Mouse (Mus musculus): ENCODE measurements around the gene St3gal2. TPM values are rescaled to one million over a fixed set of nuclear protein-coding genes. Genes with fewer than 3 reads are reported as not detected.

The St3gal2 gene
- polyA plus RNA-seq, 1 experiment from 2014 or later: 23.5 TPM

- Histone ChIP-seq H3K4me2 (ENCODE audit: low read length) (no peak overlapping the region), H3K4me3 (ENCODE audit: low read length) (no peak overlapping the region)
- 91% methylated on average over 2 of the region's 2 CpGs for WGBS
Measured at GRCm38 (mm10) chr8:110933272-110933671, 13.6 kb downstream of the St3gal2 start.

GRCm38 (mm10) chr8:110936217-110936616 is 16.5 kb downstream of the St3gal2 start:
- Histone ChIP-seq H3K9me3 (ENCODE audit: control insufficient read depth, low read length) (no peaks in the 10 kb centered on the region), H3K9ac (ENCODE audit: low read depth, low read length) (no peak overlapping the region), H3K4me1 (ENCODE audit: control insufficient read depth, insufficient read depth, low read depth, low read length) (peaks cover 4% of the 10 kb centered on the region; the same call in 1 of the 2 replicates), H3K36me3 (ENCODE audit: control insufficient read depth, insufficient read depth, low read length) (no peaks in the 10 kb centered on the region), H3K27me3 (replicated peaks; ENCODE audit: control insufficient read depth, insufficient read depth, low read length) (no peaks in the 10 kb centered on the region), H3K4me2 (ENCODE audit: low read length) (no peak overlapping the region), H3K27ac (ENCODE audit: low read depth, low read length) (no peak overlapping the region), H3K4me3 (ENCODE audit: low read length) (no peak overlapping the region)
- WGBS: 90% methylated on average over 12 of the region's 12 CpGs
- no peak for ATAC-seq

More at GRCm38 (mm10) chr8:110933272-110933671, 13.6 kb downstream of the St3gal2 start:
- Histone ChIP-seq H3K9me3 (ENCODE audit: control insufficient read depth, low read length) (no peaks in the 10 kb centered on the region), H3K27me3 (replicated peaks; ENCODE audit: control insufficient read depth, insufficient read depth, low read length) (no peaks in the 10 kb centered on the region), H3K4me1 (ENCODE audit: control insufficient read depth, insufficient read depth, low read depth, low read length) (peaks cover 4% of the 10 kb centered on the region; the same call in 1 of the 2 replicates), H3K27ac (ENCODE audit: low read depth, low read length) (no peak overlapping the region), H3K9ac (ENCODE audit: low read depth, low read length) (no peak overlapping the region), H3K36me3 (ENCODE audit: control insufficient read depth, insufficient read depth, low read length) (no peaks in the 10 kb centered on the region)
- no peak for ATAC-seq

- H3K9me3 ChIP-seq (ENCODE audit: control insufficient read depth, low read length): no peaks in the 10 kb centered on the region
- H3K27ac ChIP-seq (ENCODE audit: low read depth, low read length): peak overlapping the region; percentile 19; the same call in 1 of the 2 replicates
- no peaks in the 10 kb centered on the region for H3K27me3 ChIP-seq (replicated peaks; ENCODE audit: control insufficient read depth, insufficient read depth, low read length)
- H3K4me3 ChIP-seq (ENCODE audit: low read length): no peak overlapping the region
- WGBS: 68% methylated on average over 6 of the region's 6 CpGs
- no peak overlapping the region for H3K4me2 ChIP-seq (ENCODE audit: low read length)
- no peaks in the 10 kb centered on the region for H3K36me3 ChIP-seq (ENCODE audit: control insufficient read depth, insufficient read depth, low read length)
- H3K9ac ChIP-seq (ENCODE audit: low read depth, low read length): no peak overlapping the region
- 0 out of 2 replicates have a peak, but pooled peaks cover 4% of the 10 kb centered on the region for H3K4me1 ChIP-seq (ENCODE audit: control insufficient read depth, insufficient read depth, low read depth, low read length)
- ATAC-seq: peak; percentile 72; the same call in 1 of the 2 replicates
Measured at GRCm38 (mm10) chr8:110938882-110939589, 19.3 kb downstream of the St3gal2 start.

GRCm38 (mm10) chr8:110940682-110941452 is 21.1 kb downstream of the St3gal2 start:
- no peaks in the 10 kb centered on the region for H3K9me3 ChIP-seq (ENCODE audit: control insufficient read depth, low read length)
- no peak overlapping the region for H3K27ac ChIP-seq (ENCODE audit: low read depth, low read length)
- H3K9ac ChIP-seq (ENCODE audit: low read depth, low read length): no peak overlapping the region
- no peak for ATAC-seq
- H3K4me1 ChIP-seq (ENCODE audit: control insufficient read depth, insufficient read depth, low read depth, low read length): 0 out of 2 replicates have a peak, but pooled peaks cover 4% of the 10 kb centered on the region
- H3K4me3 ChIP-seq (ENCODE audit: low read length): no peak overlapping the region
- WGBS: 86% methylated on average over 15 of the region's 15 CpGs
- no peak overlapping the region for H3K4me2 ChIP-seq (ENCODE audit: low read length)
- no peaks in the 10 kb centered on the region for H3K27me3 ChIP-seq (replicated peaks; ENCODE audit: control insufficient read depth, insufficient read depth, low read length)
- no peaks in the 10 kb centered on the region for H3K36me3 ChIP-seq (ENCODE audit: control insufficient read depth, insufficient read depth, low read length)

- no peaks in the 10 kb centered on the region for H3K9me3 ChIP-seq (ENCODE audit: control insufficient read depth, low read length)
- H3K27ac ChIP-seq (ENCODE audit: low read depth, low read length): no peak overlapping the region
- peak; percentile 63 for ATAC-seq
- H3K4me2 ChIP-seq (ENCODE audit: low read length): no peak overlapping the region
- 47% methylated on average over 10 of the region's 10 CpGs for WGBS
- H3K4me1 ChIP-seq (ENCODE audit: control insufficient read depth, insufficient read depth, low read depth, low read length): 0 out of 2 replicates have a peak, but pooled peaks cover 4% of the 10 kb centered on the region
- H3K36me3 ChIP-seq (ENCODE audit: control insufficient read depth, insufficient read depth, low read length): no peaks in the 10 kb centered on the region
- H3K4me3 ChIP-seq (ENCODE audit: low read length): no peak overlapping the region
- H3K9ac ChIP-seq (ENCODE audit: low read depth, low read length): no peak overlapping the region
- H3K27me3 ChIP-seq (replicated peaks; ENCODE audit: control insufficient read depth, insufficient read depth, low read length): no peaks in the 10 kb centered on the region
Measured at GRCm38 (mm10) chr8:110941453-110941948, 21.8 kb downstream of the St3gal2 start.

GRCm38 (mm10) chr8:110944276-110944876 is 24.7 kb downstream of the St3gal2 start:
- Histone ChIP-seq H3K4me2 (ENCODE audit: low read length) (no peak overlapping the region), H3K4me3 (ENCODE audit: low read length) (no peak overlapping the region), H3K4me1 (ENCODE audit: control insufficient read depth, insufficient read depth, low read depth, low read length) (0 out of 2 replicates have a peak, but pooled peaks cover 4% of the 10 kb centered on the region), H3K27me3 (replicated peaks; ENCODE audit: control insufficient read depth, insufficient read depth, low read length) (no peaks in the 10 kb centered on the region), H3K36me3 (ENCODE audit: control insufficient read depth, insufficient read depth, low read length) (no peaks in the 10 kb centered on the region), H3K9me3 (ENCODE audit: control insufficient read depth, low read length) (no peaks in the 10 kb centered on the region), H3K27ac (ENCODE audit: low read depth, low read length) (no peak overlapping the region), H3K9ac (ENCODE audit: low read depth, low read length) (no peak overlapping the region)
- no peak for ATAC-seq
- WGBS: 94% methylated on average over 7 of the region's 7 CpGs

GRCm38 (mm10) chr8:110945716-110946115 is 26.0 kb downstream of the St3gal2 start:
- Histone ChIP-seq H3K9ac (ENCODE audit: low read depth, low read length) (no peak overlapping the region), H3K27me3 (replicated peaks; ENCODE audit: control insufficient read depth, insufficient read depth, low read length) (no peaks in the 10 kb centered on the region), H3K4me3 (ENCODE audit: low read length) (no peak overlapping the region), H3K9me3 (ENCODE audit: control insufficient read depth, low read length) (no peaks in the 10 kb centered on the region), H3K4me1 (ENCODE audit: control insufficient read depth, insufficient read depth, low read depth, low read length) (0 out of 2 replicates have a peak, but pooled peaks cover 4% of the 10 kb centered on the region), H3K4me2 (ENCODE audit: low read length) (no peak overlapping the region), H3K36me3 (ENCODE audit: control insufficient read depth, insufficient read depth, low read length) (no peaks in the 10 kb centered on the region), H3K27ac (ENCODE audit: low read depth, low read length) (no peak overlapping the region)
- ATAC-seq: no peak
- WGBS: 76% methylated on average over 4 of the region's 4 CpGs

- 63% methylated on average over 17 of the region's 17 CpGs for WGBS
- ATAC-seq: peak; percentile 87
- no peak overlapping the region for H3K9ac ChIP-seq (ENCODE audit: low read depth, low read length)
- peak overlapping the region; percentile 32; the same call in 1 of the 2 replicates for H3K4me2 ChIP-seq (ENCODE audit: low read length)
- H3K27ac ChIP-seq (ENCODE audit: low read depth, low read length): peak overlapping the region; percentile 19
- no peaks in the 10 kb centered on the region for H3K36me3 ChIP-seq (ENCODE audit: control insufficient read depth, insufficient read depth, low read length)
- no peak overlapping the region for H3K4me3 ChIP-seq (ENCODE audit: low read length)
- H3K27me3 ChIP-seq (replicated peaks; ENCODE audit: control insufficient read depth, insufficient read depth, low read length): no peaks in the 10 kb centered on the region
- H3K9me3 ChIP-seq (ENCODE audit: control insufficient read depth, low read length): no peaks in the 10 kb centered on the region
- no peaks in the 10 kb centered on the region; the same call in 1 of the 2 replicates for H3K4me1 ChIP-seq (ENCODE audit: control insufficient read depth, insufficient read depth, low read depth, low read length)
Measured at GRCm38 (mm10) chr8:110950065-110950484, 30.4 kb downstream of the St3gal2 start.
